Mouse (Mus musculus) monocyte, adult 59 days (primary cell): ENCODE data around the gene Ccdc110. TPM values are rescaled to one million over a fixed set of nuclear protein-coding genes. Genes with fewer than 3 reads are reported as not detected.

ENCODE experiments used
- total RNA-seq, 2 experiments: library from RNA; stranded (reverse); gene quantifications; one replicate each; pipeline ENCODE4 v1.2.4; 2023

Ccdc110 gene
- total RNA-seq = not detected

DNA sequence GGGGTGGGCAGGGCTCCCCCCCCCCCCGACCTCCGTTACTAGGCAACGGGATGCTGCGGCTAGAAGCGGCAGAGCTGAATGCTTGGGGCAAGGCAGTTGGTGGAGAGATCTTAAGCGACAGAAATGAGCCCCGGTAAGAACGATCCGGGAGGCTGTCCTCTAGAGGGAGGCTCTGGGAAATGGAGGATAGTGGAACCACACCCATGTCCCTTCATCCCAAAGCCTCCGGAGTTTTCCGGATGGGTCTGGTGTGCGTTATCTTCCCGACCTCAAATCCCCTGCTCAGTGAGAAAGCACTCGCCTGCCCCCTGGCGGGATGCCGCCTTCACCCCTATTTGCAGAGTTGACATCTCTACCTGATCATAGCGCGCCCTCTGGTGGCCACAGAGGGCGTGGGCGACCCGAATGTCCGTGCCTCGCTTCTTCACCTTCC, at the start of gene Ccdc110:
Ccdc110 (plus strand) TSS at position 38 of the 433 bp plus-strand sequence.

DNA sequence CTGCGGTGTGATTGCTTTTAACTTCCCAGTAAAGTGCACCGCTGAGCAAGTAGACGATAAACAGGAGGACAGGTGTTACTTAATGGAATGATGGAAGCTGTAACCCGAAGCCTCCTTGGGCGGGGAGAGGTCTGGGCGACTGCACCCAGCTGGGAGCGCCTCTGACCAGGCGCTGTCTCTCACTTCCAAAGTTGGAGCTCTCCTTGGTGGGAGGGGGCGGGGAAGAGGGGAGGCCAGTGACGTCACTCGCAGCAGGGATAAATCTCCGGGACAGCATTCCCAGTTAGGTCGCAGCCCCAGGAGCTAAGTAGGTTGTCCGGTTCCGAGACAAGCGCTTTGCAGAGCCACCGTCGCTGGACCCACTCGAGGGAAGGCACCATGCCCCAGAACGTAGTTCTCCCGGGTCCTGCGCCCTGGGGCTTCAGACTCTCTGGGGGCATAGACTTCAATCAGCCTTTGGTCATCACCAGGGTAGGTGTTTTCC, 49.2 kb upstream of the Ccdc110 start, which contains the start of gene Pdlim3:
Pdlim3 (plus strand) TSS at position 260 of the 484 bp plus-strand sequence.

DNA sequence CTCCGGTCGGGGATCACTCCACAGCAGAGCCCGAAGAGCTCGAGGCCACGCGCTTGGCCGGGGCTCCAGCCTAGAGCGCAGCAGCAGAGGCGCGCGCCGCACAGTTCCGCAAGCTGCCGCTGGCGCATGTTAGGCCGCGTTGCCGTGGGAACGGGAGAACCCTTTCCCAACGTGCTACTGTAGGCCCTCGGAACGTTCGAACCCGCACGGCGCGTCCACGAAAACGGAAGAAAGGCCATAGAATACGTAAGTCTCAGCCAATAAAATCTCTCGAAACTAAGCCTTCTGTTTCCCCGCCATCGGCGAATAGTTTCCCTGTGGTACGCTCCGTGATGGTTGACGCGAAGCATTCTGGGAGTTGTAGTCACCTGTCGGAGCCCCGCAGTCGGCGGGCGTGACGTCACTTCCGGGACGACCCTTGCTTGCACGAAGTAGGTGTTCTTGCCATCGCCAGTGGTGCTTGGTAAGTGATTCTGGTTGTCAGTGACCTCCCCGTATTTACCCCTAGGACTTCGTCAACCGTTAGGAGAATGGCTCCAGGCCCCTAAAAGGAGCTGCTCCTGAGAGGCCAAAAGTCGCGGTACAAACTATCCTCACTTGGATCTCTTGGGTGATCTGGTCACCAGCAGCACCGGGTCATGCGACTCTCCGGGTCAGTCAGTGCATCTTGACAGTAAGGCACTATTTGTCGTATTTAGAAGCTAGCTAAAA, 40.9 kb downstream of the Ccdc110 start, which contains the start of the genes 1700029J07Rik and Ufsp2:
1700029J07Rik (minus strand) TSS at position 127 of the 711 bp plus-strand sequence.
Ufsp2 (plus strand) TSS at position 403 of the 711 bp plus-strand sequence.

Other genes with a start within 250 kb of the Ccdc110 start
- gene Pdlim3, start 49.2 kb upstream of the Ccdc110 start, total RNA-seq = under 1 TPM in 1 of 2 experiments, not detected in 1; 0.18 TPM
- under 1 TPM; 0.43 to 0.52 TPM for gene 1700029J07Rik, start 40.6 kb downstream of the Ccdc110 start, total RNA-seq
- 10 to 100 TPM; 42.8 to 44.2 TPM for gene Ufsp2, start 40.9 kb downstream of the Ccdc110 start, total RNA-seq
- not detected for gene Lrp2bp, start 64.7 kb downstream of the Ccdc110 start, total RNA-seq
- 1 to 10 TPM; 1.7 to 4.3 TPM for gene Ankrd37, start 71.1 kb downstream of the Ccdc110 start, total RNA-seq
- gene Cfap97, start 217.2 kb downstream of the Ccdc110 start, total RNA-seq = 1 to 10 TPM; 8.3 to 8.7 TPM
- gene Snx25, start 217.5 kb downstream of the Ccdc110 start, total RNA-seq = 10 to 100 TPM; 22.0 to 23.4 TPM